Mouse (Mus musculus) B cell, adult 2 months (primary cell): Measurements from ENCODE around the gene Tbc1d16.

ENCODE experiments used
- DNase-seq, 2 experiments: peaks; one replicate each; pipeline ENCODE4 v3.0.0; 2022

Gene Tbc1d16

DNA sequence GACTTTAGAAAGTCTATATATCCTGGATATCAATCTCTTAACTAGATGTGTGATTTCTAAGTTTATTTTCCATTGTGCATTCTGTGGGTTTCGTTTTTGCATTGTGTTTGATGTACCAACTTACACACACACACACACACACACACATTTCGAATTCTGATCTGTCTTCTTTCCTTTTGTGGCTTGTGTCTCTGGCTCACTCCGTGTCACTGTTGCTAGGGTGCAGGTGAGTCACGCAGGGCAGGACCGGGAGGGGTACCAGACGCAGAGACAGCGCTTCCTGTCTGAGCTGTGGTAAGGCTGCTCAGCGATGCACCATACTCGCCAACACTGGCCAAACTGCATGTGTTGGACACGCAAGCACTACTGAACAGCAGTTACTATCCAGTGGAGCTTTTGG lies 62.3 kb downstream of the Tbc1d16 start:
- peak; percentile 70 to 75 for DNase-seq

GRCm38 (mm10) chr11:119164375-119164774 lies 63.9 kb downstream of the Tbc1d16 start:
- no peak for DNase-seq

DNA sequence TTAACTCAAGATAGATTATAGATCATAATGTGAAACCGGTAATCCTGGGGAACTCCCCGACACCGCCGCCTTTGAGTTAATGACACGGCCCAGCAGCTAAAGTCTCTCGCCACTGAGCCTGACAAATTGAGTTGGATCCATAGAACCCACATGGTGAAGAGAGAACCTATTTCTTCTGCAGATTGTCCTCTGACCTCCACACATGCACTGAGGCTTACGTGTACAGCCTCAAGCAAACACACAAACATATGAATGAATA lies 64.6 kb downstream of the Tbc1d16 start:
- no peak for DNase-seq

DNA sequence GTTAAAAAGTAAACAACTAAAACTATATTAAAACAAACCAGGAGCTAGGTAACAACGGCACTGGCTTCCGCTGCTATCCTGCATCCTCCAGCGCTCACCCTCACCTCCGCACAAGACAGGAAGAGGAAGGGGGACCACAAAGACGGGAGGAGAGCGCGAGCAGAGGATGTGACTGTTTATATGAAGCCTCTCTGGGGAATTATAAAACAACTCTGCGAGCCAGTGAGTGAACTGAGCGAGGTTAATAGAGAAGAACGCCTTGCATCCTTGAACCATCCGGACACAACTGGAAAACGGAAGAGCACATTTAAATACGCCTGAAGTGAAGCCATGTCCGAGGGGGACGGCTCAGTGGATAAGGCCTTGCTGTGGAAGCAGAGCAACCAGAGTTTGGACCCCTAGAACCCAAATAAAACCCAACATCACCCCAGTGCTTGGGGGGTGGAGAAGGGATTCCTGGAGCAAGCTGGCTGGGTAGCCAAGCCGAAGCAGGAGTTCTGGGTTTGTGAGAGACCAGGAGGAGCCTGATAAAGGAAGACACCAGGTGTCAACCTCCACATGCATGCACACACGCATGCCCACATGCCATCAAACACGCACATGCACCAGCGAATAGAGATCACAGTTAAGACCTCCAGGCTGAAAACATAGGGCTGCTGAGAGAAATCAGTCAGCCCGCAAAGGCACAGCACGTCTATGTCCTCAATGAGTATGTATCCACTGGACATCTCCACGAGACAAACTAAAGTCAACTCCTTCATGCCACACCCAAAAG lies 65.2 kb downstream of the Tbc1d16 start:
- DNase-seq: peak; percentile 48 to 56

GRCm38 (mm10) chr11:119161665-119162064 lies 66.6 kb downstream of the Tbc1d16 start:
- no peak for DNase-seq

GRCm38 (mm10) chr11:119160050-119160449 lies 68.2 kb downstream of the Tbc1d16 start:
- no peak for DNase-seq

DNA sequence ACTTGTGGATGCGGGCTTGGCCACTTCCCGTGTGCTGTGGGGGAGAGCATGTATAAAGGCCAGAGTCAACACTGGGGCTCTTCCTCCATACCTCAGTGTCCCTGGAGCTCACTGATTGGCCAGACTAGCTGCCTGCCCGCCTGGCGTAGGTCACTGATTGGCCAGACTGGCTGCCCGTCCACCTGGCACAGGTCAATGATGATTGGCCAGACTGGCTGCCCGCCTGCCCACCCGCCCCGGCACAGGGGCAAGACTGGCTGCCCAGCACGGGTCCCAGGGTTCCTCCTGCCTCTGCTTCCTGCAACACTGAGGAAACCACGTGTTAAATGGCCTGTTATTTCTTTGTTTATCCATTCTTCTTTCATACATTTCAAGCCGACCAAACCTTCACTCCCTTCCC lies 68.8 kb downstream of the Tbc1d16 start:
- no peak for DNase-seq

DNA sequence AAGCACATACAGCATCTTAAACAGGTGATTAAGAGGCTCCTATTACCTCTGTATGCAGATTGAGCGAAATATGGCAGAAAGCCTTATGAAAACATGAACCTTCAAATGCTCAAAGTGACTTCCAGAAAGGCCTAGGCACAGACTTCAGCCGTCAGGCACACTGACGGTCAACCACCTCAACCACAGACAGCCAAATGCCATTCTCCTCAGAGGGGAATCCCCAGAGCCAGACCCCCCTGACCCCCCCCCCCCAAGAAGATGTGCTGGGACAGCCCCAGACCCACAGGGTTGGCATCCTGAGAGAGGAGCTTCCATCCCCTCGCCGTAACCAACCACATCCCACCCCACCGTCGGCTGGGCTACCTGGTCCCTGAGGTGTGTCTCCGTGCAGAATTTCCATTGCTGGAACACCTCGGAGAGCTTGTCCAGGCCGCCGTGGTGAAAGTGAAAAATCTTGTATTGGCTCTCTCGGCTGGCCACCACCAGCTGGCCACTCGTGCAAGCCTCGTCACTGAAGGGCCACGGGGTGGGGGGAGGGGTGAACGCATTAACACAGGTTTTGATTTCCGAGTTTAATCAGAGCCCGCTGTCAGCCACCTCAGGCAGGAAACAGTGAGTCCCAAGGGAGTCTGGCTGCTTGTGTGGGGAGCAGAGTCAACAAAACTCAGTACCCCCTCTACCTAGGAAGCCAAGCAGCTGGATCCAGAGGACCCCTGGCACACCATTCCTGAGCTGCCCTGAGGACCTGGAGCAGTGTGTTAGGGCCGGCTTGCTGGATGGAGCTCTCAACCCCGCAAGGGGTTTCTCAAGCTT lies 70.7 kb downstream of the Tbc1d16 start:
- no peak for DNase-seq

DNA sequence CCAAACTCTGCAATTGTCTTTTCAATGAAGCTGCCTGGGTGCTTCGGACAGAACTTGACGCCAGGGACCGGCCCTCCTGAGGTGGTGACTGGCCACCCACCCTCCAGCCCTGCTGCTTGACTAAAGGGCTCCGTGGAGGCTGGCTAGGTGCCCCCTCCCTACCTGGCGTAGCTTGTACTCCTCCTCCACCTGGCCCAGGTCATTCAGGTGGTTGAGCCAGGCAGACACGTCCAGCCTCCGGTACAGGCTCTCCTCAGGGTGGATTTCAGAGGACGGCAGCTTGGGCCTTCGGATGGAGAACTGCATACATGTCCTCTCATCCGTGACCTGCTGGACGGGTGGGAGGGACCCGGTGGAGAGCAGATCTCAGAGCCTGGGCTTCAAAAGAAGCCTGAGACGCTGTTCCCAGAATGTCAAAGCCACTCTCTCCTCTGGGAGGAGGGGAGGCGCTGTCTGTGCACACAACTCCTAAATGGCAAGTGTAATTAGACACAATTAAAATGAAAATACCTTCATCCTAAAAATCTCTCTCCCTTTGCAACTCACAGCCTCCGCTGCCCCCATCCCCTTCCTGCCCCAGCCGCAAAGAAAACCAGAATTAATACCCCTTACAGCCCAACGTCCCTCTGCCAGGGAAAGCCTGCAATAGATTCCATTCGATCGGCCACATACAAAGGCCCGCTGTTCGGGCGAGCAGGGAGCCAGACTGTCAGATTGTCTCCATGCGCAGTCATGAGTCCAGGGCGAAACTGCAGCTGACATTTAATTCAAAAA lies 71.6 kb downstream of the Tbc1d16 start:
- DNase-seq: no peak

GRCm38 (mm10) chr11:119155638-119156480 lies 72.4 kb downstream of the Tbc1d16 start:
- DNase-seq: no peak

- no peak for DNase-seq
Measured at GRCm38 (mm10) chr11:119152321-119152831, 75.9 kb downstream of the Tbc1d16 start.

- DNase-seq: no peak
Measured at GRCm38 (mm10) chr11:119151073-119151607, 77.2 kb downstream of the Tbc1d16 start.

DNA sequence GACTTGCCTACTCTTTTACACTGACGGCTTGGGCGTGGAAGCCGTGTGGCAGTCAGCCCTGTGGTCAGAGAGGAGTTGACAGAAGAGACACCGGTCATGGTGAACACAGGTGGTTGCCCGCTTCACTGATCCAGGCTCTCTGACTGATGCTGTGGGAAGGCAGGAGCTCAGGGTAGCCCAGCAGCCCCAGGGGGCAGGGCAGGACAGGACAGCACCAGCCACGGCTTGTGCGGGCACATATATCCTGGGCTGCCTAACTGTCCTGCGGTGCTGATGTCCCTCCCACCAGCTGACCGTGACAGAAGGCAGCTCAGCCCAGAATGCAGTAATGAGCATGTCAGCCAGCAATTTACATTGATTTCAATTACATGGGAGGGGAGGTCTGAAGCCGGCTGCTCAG lies 77.9 kb downstream of the Tbc1d16 start:
- peak in 1 of 2 experiments; percentile 43 for DNase-seq

GRCm38 (mm10) chr11:119148829-119149228 lies 79.5 kb downstream of the Tbc1d16 start:
- no peak for DNase-seq

GRCm38 (mm10) chr11:119147153-119147552 lies 81.1 kb downstream of the Tbc1d16 start:
- no peak for DNase-seq

- no peak for DNase-seq
Measured at GRCm38 (mm10) chr11:119146140-119146539, 82.2 kb downstream of the Tbc1d16 start.

DNA sequence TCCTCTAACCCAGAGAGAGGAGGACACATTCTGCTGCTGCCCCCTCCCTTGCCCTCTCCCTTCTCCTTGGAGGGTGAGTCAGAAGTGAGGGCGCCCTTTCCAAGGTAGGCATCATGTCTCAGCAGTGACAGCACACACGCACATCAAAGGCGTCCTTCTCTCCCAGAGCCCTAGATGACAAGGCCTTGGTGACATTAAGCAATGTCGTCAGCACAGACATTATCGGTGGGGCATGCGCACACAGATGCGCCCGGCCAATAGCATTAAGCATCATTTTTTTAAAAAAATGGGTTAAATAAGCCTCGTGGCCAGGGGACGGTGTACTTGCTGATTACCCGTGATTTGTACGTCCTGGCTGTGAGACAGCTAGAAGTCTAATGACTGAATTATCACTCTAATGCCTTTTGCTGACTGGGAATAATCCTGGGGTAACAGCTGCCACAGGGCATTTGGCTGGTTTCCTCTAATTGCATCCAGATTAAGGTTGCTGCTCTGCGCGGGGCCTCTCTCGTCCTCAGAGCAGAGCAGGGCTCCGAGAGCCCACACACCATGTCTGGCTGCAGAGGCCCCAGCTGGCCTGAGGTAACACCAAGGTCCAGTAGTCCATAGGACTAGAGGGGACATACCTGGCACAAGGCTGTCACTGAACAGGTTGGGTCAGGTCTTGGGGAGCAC lies 83.4 kb downstream of the Tbc1d16 start:
- no peak for DNase-seq

DNA sequence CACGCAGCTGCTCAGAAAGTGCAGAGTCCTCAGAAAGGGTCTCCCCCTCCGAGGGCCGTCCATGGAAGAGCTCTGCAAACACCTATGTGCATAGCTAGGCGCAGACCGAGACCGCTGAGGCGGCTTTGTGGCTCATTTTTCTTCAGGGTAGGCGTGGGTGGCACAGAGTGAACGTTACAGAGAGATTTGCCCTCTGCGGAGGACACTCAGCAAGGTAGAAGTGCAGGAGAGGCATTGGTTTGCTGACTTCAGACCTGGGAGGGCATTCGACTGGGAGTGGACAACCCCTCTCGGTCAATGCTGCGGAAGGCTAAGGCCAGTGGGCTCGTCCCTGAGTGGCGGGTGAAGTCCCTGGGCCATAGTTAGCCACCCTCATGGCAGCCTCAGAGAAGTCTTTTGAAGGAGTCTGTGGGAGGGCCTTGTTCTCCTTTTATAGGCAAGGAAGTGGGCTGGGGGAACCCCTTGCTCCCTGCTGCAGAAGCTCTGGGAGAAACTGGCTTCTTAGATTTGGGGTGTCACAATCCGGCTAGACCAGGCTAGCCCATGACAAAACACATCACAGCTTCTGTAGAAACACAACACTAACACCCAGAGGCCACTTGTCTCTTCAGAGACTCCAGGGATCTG lies 84.8 kb downstream of the Tbc1d16 start:
- DNase-seq: no peak

DNA sequence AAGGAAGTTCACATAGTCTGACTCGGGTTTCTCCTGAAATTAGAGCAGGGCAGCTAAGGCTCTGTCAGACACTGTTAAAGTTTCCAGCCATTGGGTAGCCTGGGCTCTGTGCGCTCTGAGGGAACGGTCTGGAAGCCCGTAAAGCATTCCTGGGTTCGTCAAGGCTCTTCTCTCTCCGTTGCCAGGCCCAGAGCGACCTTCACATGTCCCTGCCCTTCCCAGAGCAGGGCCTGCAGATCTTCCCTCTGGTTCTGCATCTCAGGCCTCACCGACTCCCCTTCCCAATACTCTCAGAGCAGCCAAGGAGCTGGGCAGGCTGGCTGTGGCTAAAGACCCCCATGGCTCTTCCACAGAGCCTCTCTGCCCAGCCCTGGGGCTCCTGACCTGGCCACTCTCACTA lies 85.7 kb downstream of the Tbc1d16 start:
- no peak for DNase-seq

DNA sequence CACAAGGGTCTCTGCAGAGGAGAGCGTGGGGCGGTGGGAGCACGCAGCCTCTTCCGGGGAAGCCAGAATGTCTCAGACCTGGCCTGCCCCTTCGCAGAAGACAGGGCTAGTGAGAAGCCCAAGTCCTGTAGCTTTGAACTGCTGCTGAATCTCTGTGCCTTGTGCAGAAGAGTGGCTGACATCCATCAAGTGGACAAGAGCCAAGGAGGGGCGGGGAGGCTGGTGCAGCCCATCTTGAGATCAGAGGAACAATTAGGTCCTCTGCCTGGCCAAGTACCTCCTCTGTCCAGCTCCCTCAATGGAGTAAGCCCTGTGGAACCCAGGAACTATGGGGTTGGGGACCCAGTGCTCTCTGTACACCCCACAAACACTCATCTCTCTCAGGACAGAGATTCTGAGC lies 89.3 kb downstream of the Tbc1d16 start:
- DNase-seq: no peak

GRCm38 (mm10) chr11:119138205-119138604 lies 90.1 kb downstream of the Tbc1d16 start:
- DNase-seq: no peak
